Mouse (Mus musculus) mouse embryonic stem cell (cell line): ENCODE measurements around the gene Ttbk2.

Experiments
- in situ Hi-C, 2 experiments: fragments of 300-500 bp; cut with MboI; formaldehyde crosslinking; loops; 1 replicate in 1 of 2; 3 replicates in 1 of 2; pipeline ENCODE4 v1.14.3; 2019 to 2020; ENCODE audit warnings: low sequenced_read_pairs in 2 of 2, low pct_unique_long_range_greater_than_20kb in 1 of 2, mixed read lengths in 1 of 2; ENCODE audit not compliant: unreplicated experiment in 1 of 2

Gene Ttbk2

GRCm38 (mm10) chr2:120826936-120827638 lies 23.3 kb downstream of the Ttbk2 start:
- in situ Hi-C loops, result no loop called here

GRCm38 (mm10) chr2:120770265-120770935 lies 80.0 kb downstream of the Ttbk2 start:
- in situ Hi-C loops, result no loop called here

- in situ Hi-C loops, result no loop called here
Observed at GRCm38 (mm10) chr2:120761922-120762321, 88.5 kb downstream of the Ttbk2 start.

- in situ Hi-C loops, result no loop called here
Observed at GRCm38 (mm10) chr2:120748041-120748440, 102.4 kb downstream of the Ttbk2 start.

- in situ Hi-C loops, result no loop called here
Observed at GRCm38 (mm10) chr2:120745496-120745895, 104.9 kb downstream of the Ttbk2 start.

- in situ Hi-C loops, result no loop called here
Observed at GRCm38 (mm10) chr2:120731877-120732530, 118.4 kb downstream of the Ttbk2 start.

- in situ Hi-C loops, result no loop called here
Observed at GRCm38 (mm10) chr2:120731167-120731862, 119.1 kb downstream of the Ttbk2 start.

- in situ Hi-C loops, result no loop called here
Observed at GRCm38 (mm10) chr2:120730639-120731166, 119.7 kb downstream of the Ttbk2 start.

- in situ Hi-C loops, result no loop called here
Observed at GRCm38 (mm10) chr2:120729775-120730585, 120.4 kb downstream of the Ttbk2 start.

GRCm38 (mm10) chr2:120724176-120724575 lies 126.2 kb downstream of the Ttbk2 start:
- in situ Hi-C loops, result no loop called here

- in situ Hi-C loops, result no loop called here
Observed at GRCm38 (mm10) chr2:120723621-120724020, 126.8 kb downstream of the Ttbk2 start.

- in situ Hi-C loops, result no loop called here
Observed at GRCm38 (mm10) chr2:120722491-120722890, 127.9 kb downstream of the Ttbk2 start.

- in situ Hi-C loops, result no loop called here
Observed at GRCm38 (mm10) chr2:120721911-120722310, 128.5 kb downstream of the Ttbk2 start.

- in situ Hi-C loops, result no loop called here
Observed at GRCm38 (mm10) chr2:120720821-120721220, 129.6 kb downstream of the Ttbk2 start.

- in situ Hi-C loops, result no loop called here
Observed at GRCm38 (mm10) chr2:120718496-120718895, 131.9 kb downstream of the Ttbk2 start.

- in situ Hi-C loops, result no loop called here
Observed at GRCm38 (mm10) chr2:120713441-120713840, 137.0 kb downstream of the Ttbk2 start.

- in situ Hi-C loops, result no loop called here
Observed at GRCm38 (mm10) chr2:120710948-120711347, 139.5 kb downstream of the Ttbk2 start.

- in situ Hi-C loops, result no loop called here
Observed at GRCm38 (mm10) chr2:120710154-120710553, 140.2 kb downstream of the Ttbk2 start.
